Mouse (Mus musculus): Measurements from ENCODE around the gene Sbf2.
"Not testable (repeated sequence)": the region's sequence is repeated elsewhere in the genome, so short reads cannot be mapped to it uniquely, and the experiment has no call there.

The Sbf2 gene

GRCm38 (mm10) chr7:110629892-110630666, 15.4 kb upstream of the Sbf2 start:
- peak; percentile 78 to 83 for DNase-seq

GRCm38 (mm10) chr7:110628611-110629354, 14.1 kb upstream of the Sbf2 start:
- DNase-seq, result no peak

GRCm38 (mm10) chr7:110628273-110628600, 13.5 kb upstream of the Sbf2 start:
- DNase-seq, result no peak

- DNase-seq, result peak; percentile 87 to 91
Measured at GRCm38 (mm10) chr7:110627486-110628272, 13.0 kb upstream of the Sbf2 start, which contains the start of gene Adm. TSS of gene Adm (plus strand) at chr7:110627661.

- no peak for DNase-seq
Measured at GRCm38 (mm10) chr7:110627099-110627482, 12.4 kb upstream of the Sbf2 start.

- no peak for DNase-seq
Measured at GRCm38 (mm10) chr7:110626186-110627098, 11.7 kb upstream of the Sbf2 start.

- DNase-seq, result no peak
Measured at GRCm38 (mm10) chr7:110625489-110625888, 10.8 kb upstream of the Sbf2 start.

GRCm38 (mm10) chr7:110624961-110625360, 10.2 kb upstream of the Sbf2 start:
- DNase-seq, result peak; percentile 83 to 88

- no peak for DNase-seq
Measured at GRCm38 (mm10) chr7:110624067-110624466, 9.3 kb upstream of the Sbf2 start.

GRCm38 (mm10) chr7:110619086-110619611, 4.4 kb upstream of the Sbf2 start:
- no peak for DNase-seq

- DNase-seq, result no peak
Measured at GRCm38 (mm10) chr7:110615792-110616191, 1.1 kb upstream of the Sbf2 start.

GRCm38 (mm10) chr7:110615151-110615631, 469 bp upstream of the Sbf2 start:
- DNase-seq, result peak; percentile 81 to 84

GRCm38 (mm10) chr7:110613381-110614132, 1.2 kb downstream of the Sbf2 start:
- DNase-seq, result no peak

GRCm38 (mm10) chr7:110606906-110607305, 7.8 kb downstream of the Sbf2 start:
- DNase-seq, result no peak

- DNase-seq, result no peak
Measured at GRCm38 (mm10) chr7:110605476-110605875, 9.2 kb downstream of the Sbf2 start.

- DNase-seq, result no peak
Measured at GRCm38 (mm10) chr7:110597141-110597540, 17.6 kb downstream of the Sbf2 start.

- DNase-seq, result not testable (repeated sequence)
Measured at GRCm38 (mm10) chr7:110593991-110594390, 20.7 kb downstream of the Sbf2 start.

GRCm38 (mm10) chr7:110587721-110588120, 27.0 kb downstream of the Sbf2 start:
- no peak for DNase-seq

- no peak for DNase-seq
Measured at GRCm38 (mm10) chr7:110585250-110585649, 29.5 kb downstream of the Sbf2 start.

- no peak for DNase-seq
Measured at GRCm38 (mm10) chr7:110584159-110584558, 30.6 kb downstream of the Sbf2 start.

- DNase-seq, result no peak
Measured at GRCm38 (mm10) chr7:110583705-110584104, 31.0 kb downstream of the Sbf2 start.
